Mouse (Mus musculus) ES-Bruce4 (cell line): ENCODE data around the gene March7.

Experiments used
- CTCF ChIP-seq: IDR thresholded peaks from one replicate; pipeline ENCODE4 v1.8.1; 2011; ENCODE audit warnings: low read depth, low read length
- EP300 ChIP-seq: IDR thresholded peaks from 2 replicates; pipeline ENCODE4 v1.6.1; 2011; ENCODE audit warnings: low read depth, low read length; ENCODE audit not compliant: insufficient read depth
- POLR2A ChIP-seq: IDR thresholded peaks from one replicate; pipeline ENCODE4 v1.8.1; 2011; ENCODE audit warnings: low read length; ENCODE audit not compliant: insufficient read depth

DNA sequence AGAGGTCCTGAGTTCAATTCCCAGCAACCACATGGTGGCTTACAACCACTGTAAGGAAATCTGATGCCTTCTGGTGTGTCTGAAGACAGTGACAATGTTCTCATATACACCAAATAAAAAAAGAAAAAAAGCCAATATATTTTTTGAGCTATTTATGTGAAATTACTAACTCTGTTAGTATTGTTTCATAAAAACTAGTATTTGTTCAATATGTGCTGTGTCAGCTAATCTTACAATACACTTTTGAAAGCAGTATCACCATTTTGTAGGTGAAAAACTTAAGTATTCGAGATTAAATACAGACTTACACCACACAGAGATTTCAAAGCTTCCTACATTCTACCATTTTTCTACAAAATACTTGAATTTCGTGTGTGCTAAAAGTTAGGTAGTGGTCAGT is 5.0 kb downstream of the March7 start:
- TF ChIP-seq POLR2A (no peak), CTCF (no peak), EP300 (no peak)
